10 mouse cellular contexts compared by ENCODE assay signal in the genomic region with DNA sequence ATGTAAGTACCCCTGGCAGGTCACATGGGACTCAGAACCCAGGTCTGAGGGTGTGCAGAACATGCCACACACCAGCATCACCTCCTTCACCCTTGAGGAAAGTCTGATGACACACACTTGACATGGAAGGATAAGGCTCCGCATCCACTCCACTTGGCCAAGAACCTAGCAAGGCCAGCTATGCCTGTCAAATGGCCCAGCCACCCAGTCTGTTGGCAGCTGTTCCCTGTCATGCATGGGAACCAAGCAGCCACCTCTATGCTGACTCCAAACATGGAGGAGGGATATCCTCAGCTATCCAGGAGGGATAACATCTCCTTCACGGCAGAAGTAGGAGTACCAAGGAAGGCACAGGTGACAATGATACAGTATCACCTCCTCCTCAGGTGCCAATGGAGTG. TPM values are rescaled to one million over a fixed set of nuclear protein-coding genes. Genes with fewer than 3 reads are reported as not detected.
DNase-seq lines count a peak whose midpoint lies in the region; ATAC-seq lines count a peak whose summit lies in the region.
"Had no signal": no experiment of that assay in that cellular context is flagged by ENCODE, and none has a peak within 500 bp of the region (broad histone marks: within the 10 kb centered on the region; RNA-seq: fewer than 3 reads in every experiment).

No protein-coding gene starts in this region.

- H3K9ac ChIP-seq in hindbrain, embryonic 11.5 days (ENCODE audit: low read depth, low read length), result no peak overlapping the region
- H3K9ac ChIP-seq in embryonic facial prominence, embryonic 14.5 days (ENCODE audit: low read depth, low read length), result no peak overlapping the region
- H3K9ac ChIP-seq in intestine, embryonic 14.5 days (ENCODE audit: low read length), result no peak overlapping the region
- H3K9ac ChIP-seq in midbrain, embryonic 16.5 days (ENCODE audit: low read depth, low read length), result peak overlapping the region; percentile 79

- peak overlapping the region; percentile 80 for H3K4me3 ChIP-seq in hindbrain, embryonic 10.5 days
- no peak overlapping the region; the same call in 1 of the 2 replicates for H3K4me3 ChIP-seq in hindbrain, embryonic 11.5 days (ENCODE audit: low read depth, low read length)
- peak overlapping the region; percentile 73 for H3K4me3 ChIP-seq in embryonic facial prominence, embryonic 14.5 days (ENCODE audit: low read depth, low read length)
- H3K4me3 ChIP-seq in intestine, embryonic 14.5 days (ENCODE audit: low read depth, low read length), result no peak overlapping the region
- peak overlapping the region; percentile 70 for H3K4me3 ChIP-seq in midbrain, embryonic 16.5 days (ENCODE audit: low read depth, low read length)

- H3K4me2 ChIP-seq in hindbrain, embryonic 11.5 days (replicated peaks; ENCODE audit: low read depth, low read length), result no peak overlapping the region; the same call in 1 of the 2 replicates
- H3K4me2 ChIP-seq in embryonic facial prominence, embryonic 14.5 days (ENCODE audit: low read depth, low read length), result peak overlapping the region; percentile 90
- peak overlapping the region; percentile 81 for H3K4me2 ChIP-seq in intestine, embryonic 14.5 days (ENCODE audit: low read length)
- peak overlapping the region; percentile 87 for H3K4me2 ChIP-seq in midbrain, embryonic 16.5 days (ENCODE audit: low read length)

- H3K9me3 ChIP-seq in hindbrain, embryonic 10.5 days, result no peaks in the 10 kb centered on the region
- H3K9me3 ChIP-seq in hindbrain, embryonic 11.5 days (ENCODE audit: control insufficient read depth, low read length), result no peaks in the 10 kb centered on the region
- no peaks in the 10 kb centered on the region for H3K9me3 ChIP-seq in embryonic facial prominence, embryonic 14.5 days (ENCODE audit: control insufficient read depth, low read length)
- H3K9me3 ChIP-seq in intestine, embryonic 14.5 days (ENCODE audit: control insufficient read depth, low read length), result no peaks in the 10 kb centered on the region
- H3K9me3 ChIP-seq in midbrain, embryonic 16.5 days (replicated peaks; ENCODE audit: control insufficient read depth, low read length, poor library complexity, severe bottlenecking), result no peaks in the 10 kb centered on the region

- H3K4me1 ChIP-seq in hindbrain, embryonic 10.5 days (replicated peaks), result peaks cover 26% of the 10 kb centered on the region
- peaks cover 2% of the 10 kb centered on the region; the same call in 1 of the 2 replicates for H3K4me1 ChIP-seq in hindbrain, embryonic 11.5 days (replicated peaks; ENCODE audit: control insufficient read depth, insufficient read depth, low read length)
- H3K4me1 ChIP-seq in embryonic facial prominence, embryonic 14.5 days (ENCODE audit: control insufficient read depth, insufficient read depth, low read length), result peaks cover 12% of the 10 kb centered on the region
- H3K4me1 ChIP-seq in intestine, embryonic 14.5 days (replicated peaks; ENCODE audit: control insufficient read depth, insufficient read depth, low read length), result peaks cover 8% of the 10 kb centered on the region
- peaks cover 20% of the 10 kb centered on the region for H3K4me1 ChIP-seq in midbrain, embryonic 16.5 days (ENCODE audit: control insufficient read depth, insufficient read depth, low read length)

- DNase-seq in hindbrain, embryonic 10.5 days (ENCODE audit: low spot score), result no peak
- DNase-seq in hindbrain, embryonic 11.5 days (ENCODE audit: low spot score), result no peak
- DNase-seq in embryonic facial prominence, embryonic 14.5 days (ENCODE audit: low spot score), result no peak
- DNase-seq in intestine, embryonic 14.5 days (ENCODE audit: low spot score), result no peak
- no peak for DNase-seq in frontal cortex, postnatal 10 days (ENCODE audit: low spot score in 2 of 2)
- no peak for DNase-seq in adrenal gland, adult (ENCODE audit: inconsistent age in 2 of 2, low spot score in 1 of 2)
- DNase-seq: gastrocnemius, postnatal 14 days; lung, postnatal 10 days had no signal

- H3K27ac ChIP-seq in hindbrain, embryonic 10.5 days, result no peak overlapping the region
- H3K27ac ChIP-seq in hindbrain, embryonic 11.5 days (ENCODE audit: low read depth, low read length), result no peak overlapping the region
- no peak overlapping the region for H3K27ac ChIP-seq in embryonic facial prominence, embryonic 14.5 days (replicated peaks; ENCODE audit: low read depth, low read length)
- H3K27ac ChIP-seq in intestine, embryonic 14.5 days (ENCODE audit: low read depth), result no peak overlapping the region
- 0 out of 2 replicates have a peak overlapping the region, but pooled peaks have one; percentile 90 for H3K27ac ChIP-seq in midbrain, embryonic 16.5 days (ENCODE audit: low read length)

- H3K36me3 ChIP-seq in hindbrain, embryonic 10.5 days, result no peaks in the 10 kb centered on the region
- no peaks in the 10 kb centered on the region for H3K36me3 ChIP-seq in hindbrain, embryonic 11.5 days (ENCODE audit: control insufficient read depth, insufficient read depth, low read length)
- 0 out of 2 replicates have a peak, but pooled peaks cover 4% of the 10 kb centered on the region for H3K36me3 ChIP-seq in embryonic facial prominence, embryonic 14.5 days (ENCODE audit: control insufficient read depth, insufficient read depth, low read length)
- H3K36me3 ChIP-seq in intestine, embryonic 14.5 days (ENCODE audit: control insufficient read depth, insufficient read depth, low read length), result no peaks in the 10 kb centered on the region
- no peaks in the 10 kb centered on the region for H3K36me3 ChIP-seq in midbrain, embryonic 16.5 days (ENCODE audit: control insufficient read depth, insufficient read depth, low read length)

- WGBS in hindbrain, embryonic 10.5 days, result 99% methylated on average over 2 of the region's 2 CpGs
- 100% methylated on average over 2 of the region's 2 CpGs for WGBS in hindbrain, embryonic 11.5 days
- 82% methylated on average over 2 of the region's 2 CpGs for WGBS in embryonic facial prominence, embryonic 14.5 days
- 82% methylated on average over 2 of the region's 2 CpGs for WGBS in intestine, embryonic 14.5 days
- WGBS in midbrain, embryonic 16.5 days, result 92% methylated on average over 2 of the region's 2 CpGs

- H3K27me3 ChIP-seq in hindbrain, embryonic 10.5 days (ENCODE audit: insufficient read depth, poor library complexity, severe bottlenecking), result no peaks in the 10 kb centered on the region
- H3K27me3 ChIP-seq in hindbrain, embryonic 11.5 days (ENCODE audit: control insufficient read depth, insufficient read depth, low read length), result no peaks in the 10 kb centered on the region
- H3K27me3 ChIP-seq in embryonic facial prominence, embryonic 14.5 days (replicated peaks; ENCODE audit: control insufficient read depth, insufficient read depth, low read length), result no peaks in the 10 kb centered on the region
- H3K27me3 ChIP-seq in intestine, embryonic 14.5 days (replicated peaks; ENCODE audit: control insufficient read depth, insufficient read depth, low read length), result no peaks in the 10 kb centered on the region
- H3K27me3 ChIP-seq in midbrain, embryonic 16.5 days (ENCODE audit: control insufficient read depth, insufficient read depth, low read depth, low read length), result no peaks in the 10 kb centered on the region

- no peak for ATAC-seq in hindbrain, embryonic 11.5 days (ENCODE audit: low FRiP score)
- ATAC-seq in embryonic facial prominence, embryonic 14.5 days (ENCODE audit: low read depth), result no peak
- ATAC-seq in intestine, embryonic 14.5 days (replicated peaks; ENCODE audit: low FRiP score, low TSS enrichment, low read depth), result no peak
- ATAC-seq in midbrain, embryonic 16.5 days, result peak; percentile 0; the same call in 1 of the 2 replicates
- ATAC-seq in erythroid progenitor cell, adult 5-6 weeks (replicated peaks; ENCODE audit: low FRiP score, poor library complexity, severe bottlenecking), result no peak

RNA-seq across cellular contexts. Expression of a gene that starts 1.0 kb away (rescaled TPM):
- 14.8 and 16.7 TPM in 2 replicates for polyA plus RNA-seq in hindbrain, embryonic 10.5 days (2016; fragmentation: Nextera tagmentation; extraction: Ambion mirVana)
- polyA plus RNA-seq in hindbrain, embryonic 11.5 days (2014; fragmentation: Nextera tagmentation; extraction: Ambion mirVana), result 13.6 and 14.2 TPM in 2 replicates
- 19.3 and 22.1 TPM in 2 replicates for polyA plus RNA-seq in embryonic facial prominence, embryonic 14.5 days (2014; fragmentation: Nextera tagmentation; extraction: Ambion mirVana)
- 18.0 and 23.4 TPM in 2 replicates for polyA plus RNA-seq in intestine, embryonic 14.5 days (2014; fragmentation: Nextera tagmentation; extraction: Ambion mirVana)
- 53.4 and 56.3 TPM in 2 replicates for polyA plus RNA-seq in midbrain, embryonic 16.5 days (2015; fragmentation: Nextera tagmentation; extraction: Ambion mirVana)
- 3.8 and 8.6 TPM in 2 replicates for total RNA-seq in erythroid progenitor cell, adult 5-6 weeks (2015; ENCODE audit: low replicate concordance)
- 0.64 and 2.3 TPM in 2 replicates for total RNA-seq in erythroid progenitor cell, adult 5-6 weeks (2017; ENCODE audit: low replicate concordance)

RNA-seq across cellular contexts. Expression of a gene that starts 38.3 kb away (rescaled TPM):
- polyA plus RNA-seq in hindbrain, embryonic 10.5 days (2016; fragmentation: Nextera tagmentation; extraction: Ambion mirVana), result 18.5 and 19.1 TPM in 2 replicates
- polyA plus RNA-seq in hindbrain, embryonic 11.5 days (2014; fragmentation: Nextera tagmentation; extraction: Ambion mirVana), result 11.1 and 12.8 TPM in 2 replicates
- polyA plus RNA-seq in embryonic facial prominence, embryonic 14.5 days (2014; fragmentation: Nextera tagmentation; extraction: Ambion mirVana), result 18.7 and 21.5 TPM in 2 replicates
- polyA plus RNA-seq in intestine, embryonic 14.5 days (2014; fragmentation: Nextera tagmentation; extraction: Ambion mirVana), result 19.5 and 21.2 TPM in 2 replicates
- polyA plus RNA-seq in midbrain, embryonic 16.5 days (2015; fragmentation: Nextera tagmentation; extraction: Ambion mirVana), result 31.0 and 32.4 TPM in 2 replicates
- total RNA-seq in erythroid progenitor cell, adult 5-6 weeks (2015; ENCODE audit: low replicate concordance), result 5.0 and 10.1 TPM in 2 replicates
- total RNA-seq in erythroid progenitor cell, adult 5-6 weeks (2017; ENCODE audit: low replicate concordance), result 4.0 and 5.1 TPM in 2 replicates

RNA-seq across cellular contexts. Expression of a gene that starts 48.7 kb away (rescaled TPM):
- polyA plus RNA-seq in hindbrain, embryonic 10.5 days (2016; fragmentation: Nextera tagmentation; extraction: Ambion mirVana), result 11.1 and 11.5 TPM in 2 replicates
- polyA plus RNA-seq in hindbrain, embryonic 11.5 days (2014; fragmentation: Nextera tagmentation; extraction: Ambion mirVana), result 15.6 and 19.6 TPM in 2 replicates
- 10.2 and 14.5 TPM in 2 replicates for polyA plus RNA-seq in embryonic facial prominence, embryonic 14.5 days (2014; fragmentation: Nextera tagmentation; extraction: Ambion mirVana)
- 3.7 and 5.1 TPM in 2 replicates for polyA plus RNA-seq in intestine, embryonic 14.5 days (2014; fragmentation: Nextera tagmentation; extraction: Ambion mirVana)
- polyA plus RNA-seq in midbrain, embryonic 16.5 days (2015; fragmentation: Nextera tagmentation; extraction: Ambion mirVana), result 121 and 151 TPM in 2 replicates
- 3.2 TPM in 1 of 2 replicates, not detected in the other for total RNA-seq in erythroid progenitor cell, adult 5-6 weeks (2015; ENCODE audit: low replicate concordance)
- total RNA-seq in erythroid progenitor cell, adult 5-6 weeks (2017; ENCODE audit: low replicate concordance), result not detected in 2 replicates
- total RNA-seq: gastrocnemius, postnatal 14 days had no signal

RNA-seq across cellular contexts. Expression of a gene that starts 54.5 kb away (rescaled TPM):
- 4.5 and 10.3 TPM in 2 replicates for polyA plus RNA-seq in hindbrain, embryonic 10.5 days (2016; fragmentation: Nextera tagmentation; extraction: Ambion mirVana)
- polyA plus RNA-seq in hindbrain, embryonic 11.5 days (2014; fragmentation: Nextera tagmentation; extraction: Ambion mirVana), result 2.4 and 6.6 TPM in 2 replicates
- polyA plus RNA-seq in embryonic facial prominence, embryonic 14.5 days (2014; fragmentation: Nextera tagmentation; extraction: Ambion mirVana), result 67.3 and 68.1 TPM in 2 replicates
- polyA plus RNA-seq in intestine, embryonic 14.5 days (2014; fragmentation: Nextera tagmentation; extraction: Ambion mirVana), result 1.4 and 1.9 TPM in 2 replicates
- 3.6 and 6.3 TPM in 2 replicates for polyA plus RNA-seq in midbrain, embryonic 16.5 days (2015; fragmentation: Nextera tagmentation; extraction: Ambion mirVana)
- not detected in 2 replicates for total RNA-seq in erythroid progenitor cell, adult 5-6 weeks (2015; ENCODE audit: low replicate concordance)
- total RNA-seq in erythroid progenitor cell, adult 5-6 weeks (2017; ENCODE audit: low replicate concordance), result 1.4 TPM in 1 of 2 replicates, not detected in the other

Comparison
In these comparisons a context has a peak if more than half of its experiments do, and no peak if none do; other contexts are left out.
1. H3K4me3 ChIP-seq: peak in hindbrain, embryonic 10.5 days (single experiment), embryonic facial prominence, embryonic 14.5 days (single experiment) and midbrain, embryonic 16.5 days (single experiment); none in hindbrain, embryonic 11.5 days (single experiment) and intestine, embryonic 14.5 days (single experiment).